Mouse (Mus musculus) stomach, postnatal 0 days (tissue): ENCODE results near the gene Igfbp5. TPM values are rescaled to one million over a fixed set of nuclear protein-coding genes. Genes with fewer than 3 reads are reported as not detected.

Source experiments
- ATAC-seq: fragments of 200-750 bp; cut with Nextera tagmentation; 2 replicates; pipeline ENCODE4 v1.8.0; 2017; ENCODE audit not compliant: low FRiP score, low TSS enrichment
- DNase-seq: peaks from one replicate; pipeline ENCODE4 v3.0.0-alpha.2; 2016; ENCODE audit warnings: low spot score
- H3K27ac ChIP-seq: fragments of 300-500 bp; sonication (generic); replicated peaks from 2 replicates; pipeline ENCODE4 v1.5.1; 2014; ENCODE audit warnings: mild to moderate bottlenecking, control low read depth
- H3K27me3 ChIP-seq: fragments of 300-500 bp; sonication (generic); 2 replicates; pipeline ENCODE4 v1.6.1; 2014; ENCODE audit warnings: low read length; ENCODE audit not compliant: control insufficient read depth, insufficient read depth
- H3K36me3 ChIP-seq: fragments of 300-500 bp; sonication (generic); 2 replicates; pipeline ENCODE4 v1.6.1; 2014; ENCODE audit warnings: low read length, mixed read lengths; ENCODE audit not compliant: control insufficient read depth, insufficient read depth
- H3K4me1 ChIP-seq: fragments of 300-500 bp; sonication (generic); replicated peaks from 2 replicates; pipeline ENCODE4 v1.6.1; 2014; ENCODE audit warnings: antibody characterized with exemption; ENCODE audit not compliant: control insufficient read depth, insufficient read depth
- H3K4me2 ChIP-seq: fragments of 300-500 bp; sonication (generic); replicated peaks from 2 replicates; pipeline ENCODE4 v1.6.1; 2014; ENCODE audit warnings: low read depth, mild to moderate bottlenecking, control low read depth, moderate library complexity
- H3K4me3 ChIP-seq: fragments of 300-500 bp; sonication (generic); 2 replicates; pipeline ENCODE4 v1.5.1; 2014; ENCODE audit warnings: low read depth, low read length, control low read depth
- H3K9ac ChIP-seq: fragments of 300-500 bp; sonication (generic); 2 replicates; pipeline ENCODE4 v1.6.1; 2014; ENCODE audit warnings: mild to moderate bottlenecking, low read length, control low read depth, mixed read lengths
- H3K9me3 ChIP-seq: fragments of 300-500 bp; sonication (generic); 2 replicates; pipeline ENCODE4 v1.6.1; 2016; ENCODE audit warnings: low read length; ENCODE audit not compliant: control insufficient read depth
- CTCF ChIP-seq: IDR thresholded peaks from 2 replicates; pipeline ENCODE4 v1.5.1; 2016; ENCODE audit warnings: antibody characterized with exemption, low read depth, mild to moderate bottlenecking, moderate library complexity
- EP300 ChIP-seq: optimal IDR thresholded peaks from 2 replicates; pipeline ENCODE3; 2016; ENCODE audit warnings: antibody characterized with exemption
- WGBS: fragments of 180-500 bp; shearing (Covaris S2); extraction: QIAGEN DNeasy Blood & Tissue Kit; methylation state at CpG from one replicate; pipeline ENCODE4 v1.1.7; 2014; 5-methylcytosine and 5-hydroxymethylcytosine counted together
- polyA plus RNA-seq: library from polyadenylated mRNA; unstranded; fragments of >200 nt; fragmentation: Nextera tagmentation; extraction: Ambion mirVana; gene quantifications from 2 replicates; pipeline ENCODE4 v1.2.1, GENCODE M21; 2015

Gene Igfbp5
- polyA plus RNA-seq, 1 experiment from 2014 or later, result 37.8 TPM

GRCm38 (mm10) chr1:72873511-72874286 lies 985 bp downstream of the Igfbp5 start:
- ATAC-seq (0 out of 2 replicates have a peak, but pooled peaks have one; percentile 14), DNase-seq (peak; percentile 76)
- Histone ChIP-seq H3K9ac (peak overlapping the region; percentile 77), H3K27me3 (no peaks in the 10 kb centered on the region), H3K9me3 (no peaks in the 10 kb centered on the region), H3K4me1 (no peaks in the 10 kb centered on the region), H3K4me3 (peak overlapping the region; percentile 65), H3K27ac (peak overlapping the region; percentile 90), H3K4me2 (peak overlapping the region; percentile 80), H3K36me3 (no peaks in the 10 kb centered on the region)
- WGBS, result under 1% methylated on average over 43 of the region's 43 CpGs
- TF ChIP-seq EP300 (no peak), CTCF (no peak)

GRCm38 (mm10) chr1:72873078-72873477 lies 1.6 kb downstream of the Igfbp5 start:
- H3K36me3 ChIP-seq, result no peaks in the 10 kb centered on the region
- H3K4me3 ChIP-seq, result peak overlapping the region; percentile 65
- peak overlapping the region; percentile 90 for H3K27ac ChIP-seq
- under 1% methylated on average over 16 of the region's 16 CpGs for whole genome bisulfite sequencing
- TF ChIP-seq EP300 (no peak), CTCF (no peak)
- ATAC-seq, result no peak
- H3K4me2 ChIP-seq, result peak overlapping the region; percentile 80
- no peaks in the 10 kb centered on the region for H3K4me1 ChIP-seq
- H3K27me3 ChIP-seq, result no peaks in the 10 kb centered on the region
- peak overlapping the region; percentile 77 for H3K9ac ChIP-seq
- no peak for DNase-seq
- no peaks in the 10 kb centered on the region for H3K9me3 ChIP-seq

- DNase-seq (peak; percentile 93), ATAC-seq (peak; percentile 43)
- Histone ChIP-seq H3K36me3 (no peaks in the 10 kb centered on the region), H3K9me3 (no peaks in the 10 kb centered on the region), H3K4me2 (peak overlapping the region; percentile 80), H3K27me3 (no peaks in the 10 kb centered on the region), H3K27ac (peak overlapping the region; percentile 90), H3K4me3 (peak overlapping the region; percentile 65), H3K9ac (0 out of 2 replicates have a peak overlapping the region, but pooled peaks have one; percentile 77), H3K4me1 (no peaks in the 10 kb centered on the region; the same call in 1 of the 2 replicates)
- TF ChIP-seq CTCF (no peak), EP300 (no peak)
- 0% methylated on average over 8 of the region's 8 CpGs for WGBS
Measured at GRCm38 (mm10) chr1:72872521-72872920, 2.2 kb downstream of the Igfbp5 start.

DNA sequence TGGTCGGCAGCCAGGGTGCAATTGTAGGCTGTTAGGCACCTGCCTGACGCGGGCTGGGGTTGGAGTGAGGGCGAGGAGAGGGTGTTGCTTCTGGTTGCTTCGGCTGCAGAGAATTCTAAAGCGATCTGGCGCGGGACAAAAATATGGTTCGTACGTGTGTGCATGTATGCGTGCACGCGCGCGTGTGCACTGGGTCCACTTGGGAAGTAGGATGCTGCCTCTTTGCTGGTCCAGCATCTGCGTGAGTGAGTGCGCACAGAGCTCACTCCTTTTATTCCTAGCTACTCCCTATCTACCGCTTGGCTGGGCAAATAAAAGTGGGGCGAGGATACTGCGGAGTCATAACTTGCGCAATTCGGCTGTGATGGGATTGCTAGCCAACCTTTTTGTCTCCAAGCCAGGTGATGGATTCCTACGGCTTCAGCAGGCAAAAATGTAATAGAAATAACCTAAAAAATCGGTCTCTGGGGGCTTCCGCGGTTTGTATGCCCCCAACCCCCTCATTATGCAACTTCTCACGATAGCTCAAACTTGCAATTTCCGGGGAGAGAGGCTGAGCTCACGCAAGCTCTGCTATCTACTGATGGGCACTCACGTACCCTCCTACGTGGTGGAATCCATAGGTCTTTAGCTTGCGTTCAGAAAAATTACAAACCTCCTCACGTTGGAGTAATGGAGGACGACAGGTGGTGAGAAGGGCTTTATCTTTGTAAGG lies 2.8 kb downstream of the Igfbp5 start:
- ATAC-seq (no peak), DNase-seq (peak; percentile 48)
- Histone ChIP-seq H3K4me1 (no peaks in the 10 kb centered on the region; the same call in 1 of the 2 replicates), H3K27me3 (no peaks in the 10 kb centered on the region), H3K9ac (peak overlapping the region; percentile 53), H3K36me3 (no peaks in the 10 kb centered on the region), H3K4me2 (peak overlapping the region; percentile 80), H3K27ac (peak overlapping the region; percentile 76), H3K4me3 (peak overlapping the region; percentile 44), H3K9me3 (no peaks in the 10 kb centered on the region)
- WGBS, result under 1% methylated on average over 34 of the region's 34 CpGs
- no peak for TF ChIP-seq CTCF
- no peak for TF ChIP-seq EP300

DNA sequence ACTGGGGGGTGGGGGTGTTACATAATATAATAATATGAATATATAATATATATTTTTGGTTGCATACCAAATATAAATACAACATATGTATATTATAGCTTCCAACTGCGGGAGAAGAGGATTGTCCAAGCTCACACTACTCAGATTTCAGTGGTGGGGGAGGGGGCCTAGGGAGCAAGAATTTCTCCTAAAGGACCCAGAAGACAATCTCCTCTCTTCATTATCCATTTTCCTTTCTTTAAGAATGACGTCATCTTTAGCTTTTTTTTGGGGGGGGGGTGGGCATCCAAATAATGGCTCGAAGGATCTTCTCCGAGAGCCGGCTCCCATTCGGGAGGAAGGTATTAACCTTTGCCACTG lies 3.4 kb downstream of the Igfbp5 start:
- DNase-seq (no peak), ATAC-seq (no peak)
- TF ChIP-seq EP300, result no peak
- no peak for TF ChIP-seq CTCF
- Histone ChIP-seq H3K9ac (peak overlapping the region; percentile 53), H3K36me3 (no peaks in the 10 kb centered on the region), H3K4me3 (peak overlapping the region; percentile 44), H3K27ac (peak overlapping the region; percentile 76), H3K27me3 (no peaks in the 10 kb centered on the region), H3K4me2 (peak overlapping the region; percentile 80), H3K4me1 (no peaks in the 10 kb centered on the region; the same call in 1 of the 2 replicates), H3K9me3 (no peaks in the 10 kb centered on the region)
- under 1% methylated on average over 6 of the region's 6 CpGs for WGBS
